Mouse (Mus musculus): ENCODE results near the gene Cox19. TPM values are rescaled to one million over a fixed set of nuclear protein-coding genes. Genes with fewer than 3 reads are reported as not detected.

Gene Cox19
- total RNA-seq, 4 experiments from 2014 or later, result 46.5 to 60.3 (median 57.4) TPM

DNA sequence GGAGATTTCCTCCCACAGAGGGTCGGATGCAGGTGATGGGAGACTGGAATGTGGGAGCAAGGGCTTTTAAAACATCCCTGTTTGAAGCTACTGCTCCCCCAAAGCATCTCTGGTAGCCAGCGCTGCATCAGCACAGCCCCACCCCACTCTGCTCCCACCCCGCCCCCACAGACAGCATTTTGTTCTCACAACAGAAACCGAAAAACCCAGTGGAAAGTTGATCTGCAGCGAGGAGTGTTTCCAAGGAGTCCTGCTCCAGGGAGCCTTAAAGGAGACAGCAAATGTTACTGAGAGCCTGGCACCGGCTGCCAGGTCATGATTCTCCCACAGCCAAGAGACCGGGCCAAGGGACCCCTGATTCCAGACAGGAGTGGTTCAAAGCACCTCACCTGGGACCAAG is 20.5 kb downstream of the Cox19 start:
- no peak for DNase-seq (ENCODE audit: low spot score in 2 of 2)

DNA sequence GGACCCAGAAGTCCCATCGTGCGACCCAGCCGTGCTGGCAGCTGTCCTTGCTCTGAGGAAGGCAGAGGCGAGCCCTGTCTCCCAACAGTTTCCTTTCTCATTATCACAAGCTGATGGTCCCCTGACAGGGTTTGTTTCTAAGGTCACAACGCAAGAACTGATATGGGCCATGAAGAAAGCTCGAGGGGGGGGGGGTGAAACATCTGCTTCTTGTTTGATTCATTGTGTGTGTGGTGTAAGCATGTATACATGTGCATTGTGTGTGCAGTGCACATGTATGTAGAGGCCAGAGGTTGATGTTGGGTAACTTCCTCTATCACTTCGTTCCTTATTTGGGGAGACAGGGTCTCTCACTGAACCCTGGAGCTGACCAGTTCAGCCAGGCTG is 23.6 kb downstream of the Cox19 start:
- no peak for DNase-seq (ENCODE audit: low spot score in 2 of 2)

DNA sequence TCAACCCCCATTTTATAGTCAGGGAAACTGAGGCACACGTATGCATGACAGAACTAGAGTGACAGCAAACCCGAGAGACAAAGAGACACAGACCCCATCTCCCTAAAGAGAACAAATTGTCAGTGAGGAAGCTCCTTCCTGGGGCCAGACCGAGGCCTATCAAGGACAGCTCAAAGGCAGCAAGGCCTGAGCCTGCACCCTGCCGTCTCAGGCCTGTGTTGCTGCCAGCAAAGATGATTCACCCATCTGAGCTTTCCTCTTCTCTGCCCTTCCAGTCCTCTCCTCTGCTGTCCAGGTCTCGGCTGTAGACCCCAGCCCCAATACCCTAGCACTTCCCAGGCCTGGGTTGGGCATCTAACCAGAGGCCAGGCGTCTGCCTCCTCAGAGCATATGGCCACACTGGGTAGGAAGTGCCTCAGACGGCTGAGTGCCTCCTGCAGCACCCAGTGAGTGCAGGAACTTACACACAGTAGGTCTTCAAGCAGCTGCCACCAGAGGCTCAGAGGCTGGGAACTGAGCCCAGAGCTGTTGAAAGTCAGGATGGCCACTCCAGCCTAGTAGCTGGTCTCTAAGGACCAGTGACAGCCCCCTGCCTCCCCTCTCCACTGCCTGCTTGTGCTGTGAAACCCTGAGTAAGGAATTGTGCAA is 24.1 kb downstream of the Cox19 start:
- DNase-seq (ENCODE audit: low spot score in 2 of 2), result no peak

DNA sequence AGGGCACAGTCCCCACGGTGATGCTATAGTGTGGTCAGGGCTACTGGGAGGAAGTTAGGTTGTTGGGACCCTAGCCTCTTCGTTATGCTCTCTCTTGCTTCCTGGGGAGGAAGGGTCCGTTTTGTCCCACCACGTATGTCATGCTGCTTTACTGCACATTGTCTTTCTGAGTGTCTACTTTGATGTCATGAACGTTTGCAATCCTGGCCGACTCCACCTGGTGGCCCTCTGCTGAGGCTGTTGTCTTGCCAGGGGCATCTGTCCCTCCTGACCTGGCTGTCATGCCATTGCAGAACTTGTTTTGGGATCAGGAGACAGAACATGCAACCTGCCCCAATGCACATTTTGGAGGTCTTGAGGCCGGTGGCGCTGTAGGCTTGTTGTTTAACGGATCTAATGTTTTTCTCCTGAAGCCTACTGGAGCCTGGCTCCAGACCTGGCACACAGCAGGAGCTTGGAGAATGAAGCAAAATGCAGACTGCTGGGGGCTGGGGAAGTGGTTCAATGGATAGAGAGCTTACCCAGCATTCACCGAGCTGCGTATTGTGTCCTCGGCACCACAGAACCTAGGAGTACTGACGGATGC is 25.0 kb downstream of the Cox19 start:
- no peak for DNase-seq (ENCODE audit: low spot score in 2 of 2)

DNA sequence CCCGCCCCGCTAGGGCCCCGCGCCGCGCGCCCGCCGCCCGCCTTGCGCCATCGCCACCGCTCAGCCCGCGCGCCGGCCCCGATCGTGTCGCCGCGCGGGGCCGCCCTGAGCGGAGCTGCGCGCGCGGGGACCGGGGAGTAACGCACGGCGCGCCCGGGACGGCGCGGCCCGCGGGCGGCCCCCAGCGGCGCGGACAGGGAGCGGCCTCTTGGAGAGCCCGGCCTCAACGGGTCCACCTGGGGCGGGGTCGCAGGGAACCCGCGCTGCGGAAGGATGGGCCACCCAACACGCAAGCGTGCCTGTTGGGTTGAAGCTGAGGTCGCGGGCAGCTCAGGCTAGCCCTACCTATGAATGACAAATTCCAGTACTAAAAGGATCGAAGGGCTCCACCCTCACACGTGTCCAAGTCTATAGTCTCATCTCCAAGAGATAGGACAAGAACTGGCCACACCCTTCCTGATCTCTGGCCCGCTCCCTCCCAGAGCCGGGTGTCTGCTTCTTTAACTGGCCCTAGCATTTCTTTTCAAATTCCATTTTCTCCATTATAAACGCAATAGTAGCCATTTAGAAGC is 25.7 kb downstream of the Cox19 start, which contains the start of gene Adap1:
Gene Adap1, minus strand, starts transcription at position 228 of the 572 bp plus-strand sequence.
- DNase-seq (ENCODE audit: low spot score in 2 of 2), result no peak

DNA sequence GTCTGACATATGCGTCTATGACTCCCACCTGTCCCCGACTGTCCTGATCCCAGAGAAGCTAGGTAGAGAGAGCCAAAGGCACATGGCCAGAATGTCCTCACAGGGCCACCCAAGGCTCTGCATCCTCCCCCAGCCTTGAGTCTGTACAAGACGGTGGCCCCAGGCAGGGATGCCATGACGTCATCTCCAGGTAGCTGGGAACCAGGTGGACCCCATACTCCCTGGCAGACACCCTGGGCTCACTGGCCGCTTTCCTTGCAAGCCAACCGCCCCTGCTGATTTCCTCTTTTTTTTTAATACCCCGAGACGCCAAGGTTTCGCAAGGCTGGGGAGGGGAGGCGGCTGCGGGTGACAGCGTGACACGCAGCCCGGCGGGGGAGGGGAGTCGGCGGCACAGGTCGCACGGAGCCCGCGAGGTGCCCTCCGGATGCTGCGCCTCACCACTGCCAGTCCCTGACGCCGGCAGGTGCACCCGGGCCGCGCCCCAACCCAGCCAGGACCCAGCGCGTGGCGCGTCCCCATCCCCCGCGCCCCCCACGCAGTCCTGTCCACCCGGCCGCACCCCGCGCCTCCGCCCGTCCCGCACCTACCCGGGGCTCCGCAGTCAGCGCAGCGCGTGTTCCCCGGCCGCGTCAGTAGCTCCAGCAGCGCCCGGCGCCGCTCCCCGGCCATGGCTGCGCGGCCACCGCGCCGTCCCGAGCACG is 26.4 kb downstream of the Cox19 start:
- DNase-seq (ENCODE audit: low spot score in 2 of 2), result no peak

DNA sequence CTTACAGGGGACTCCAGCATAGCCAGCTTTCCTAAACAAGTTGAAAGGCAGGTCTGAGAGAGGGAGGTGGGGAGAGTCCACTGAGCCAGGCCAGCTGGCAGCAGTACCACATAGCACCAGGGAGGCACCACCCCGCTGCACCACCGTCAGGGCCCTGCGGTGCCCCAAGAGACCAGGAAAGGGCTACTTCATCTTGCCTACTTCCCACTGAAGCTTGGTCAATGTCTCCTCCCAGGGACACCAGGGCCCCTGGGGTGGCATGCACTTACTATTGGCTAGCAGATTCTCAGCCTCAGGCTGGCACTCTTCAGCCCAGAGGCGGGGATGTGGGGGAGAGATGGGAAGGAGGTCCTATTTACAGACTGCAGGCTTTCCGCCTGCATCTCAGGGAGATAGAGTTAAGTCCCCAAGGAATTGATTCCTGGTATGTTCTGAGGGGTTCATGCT is 27.1 kb downstream of the Cox19 start:
- DNase-seq (ENCODE audit: low spot score in 2 of 2), result no peak

DNA sequence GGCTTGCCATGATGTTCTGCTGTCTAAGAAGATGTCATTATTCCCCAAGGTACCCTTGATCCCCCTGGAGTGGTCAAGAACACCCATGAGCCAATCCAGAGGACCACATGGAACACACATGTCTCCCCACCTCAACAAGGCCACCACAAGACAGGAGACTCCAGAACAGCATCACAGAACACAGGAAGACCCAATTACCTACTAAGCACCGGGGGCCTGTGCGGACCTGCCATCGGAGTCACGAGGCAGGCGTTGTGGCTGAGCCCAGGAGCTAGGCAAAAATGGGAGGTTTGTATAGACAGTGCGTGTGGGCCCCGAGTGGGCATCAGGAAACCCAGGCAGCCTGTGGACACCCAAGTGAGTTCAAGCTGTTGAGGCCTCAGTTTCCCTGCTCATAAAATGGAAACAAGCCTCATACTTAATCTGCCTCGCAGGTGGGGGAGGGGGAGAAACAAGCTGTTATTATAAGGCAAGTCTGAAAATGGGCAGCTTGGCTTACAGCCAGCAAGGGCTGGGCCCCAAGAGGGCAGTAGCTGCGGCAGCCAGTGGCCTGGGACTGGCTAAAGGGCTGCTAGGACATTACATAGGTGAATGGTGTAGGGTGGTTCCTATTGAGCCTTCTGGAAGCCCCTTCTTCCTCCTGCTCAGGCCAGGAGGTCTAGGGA is 27.8 kb downstream of the Cox19 start:
- no peak for DNase-seq (ENCODE audit: low spot score in 2 of 2)

DNA sequence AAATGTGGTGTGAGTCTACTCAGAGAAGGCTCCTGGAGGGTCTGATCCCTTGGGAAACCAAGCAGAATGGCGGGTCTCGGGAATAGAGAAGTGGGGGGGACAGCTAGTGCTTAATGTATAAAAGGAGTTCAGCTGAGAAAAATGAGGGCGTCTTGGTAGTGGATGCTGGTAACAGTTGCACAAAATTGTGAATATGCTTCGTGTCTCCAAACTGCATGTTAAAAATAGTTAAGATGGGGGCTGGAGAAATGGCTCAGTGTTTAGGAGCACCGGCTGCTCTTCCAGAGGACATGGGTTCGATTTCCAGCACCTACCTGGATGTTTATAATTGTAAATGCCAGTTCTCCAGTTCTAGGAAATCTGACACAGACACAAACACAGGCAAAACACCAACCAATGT is 29.9 kb downstream of the Cox19 start:
- no peak for DNase-seq (ENCODE audit: low spot score in 2 of 2)

DNA sequence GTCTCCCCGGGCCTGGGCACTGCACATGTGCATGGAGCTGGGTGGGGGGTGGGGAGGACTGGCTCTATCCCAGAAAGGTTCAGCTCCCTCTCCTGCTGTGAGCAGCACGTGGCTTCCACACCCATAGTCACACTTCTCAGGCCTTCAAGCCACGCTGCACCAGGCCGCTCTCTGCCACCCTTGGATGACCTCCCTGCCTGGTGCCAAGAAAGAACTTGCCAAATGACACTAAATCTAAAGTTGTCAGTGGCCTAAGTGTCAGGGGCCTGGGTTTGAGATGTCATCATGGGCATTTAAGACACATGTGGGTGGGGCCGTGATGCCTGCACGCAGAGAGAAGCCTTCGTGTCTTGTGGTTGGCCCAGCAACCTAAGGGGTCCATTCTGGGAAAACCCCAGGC is 30.8 kb downstream of the Cox19 start:
- no peak for DNase-seq (ENCODE audit: low spot score in 2 of 2)

DNA sequence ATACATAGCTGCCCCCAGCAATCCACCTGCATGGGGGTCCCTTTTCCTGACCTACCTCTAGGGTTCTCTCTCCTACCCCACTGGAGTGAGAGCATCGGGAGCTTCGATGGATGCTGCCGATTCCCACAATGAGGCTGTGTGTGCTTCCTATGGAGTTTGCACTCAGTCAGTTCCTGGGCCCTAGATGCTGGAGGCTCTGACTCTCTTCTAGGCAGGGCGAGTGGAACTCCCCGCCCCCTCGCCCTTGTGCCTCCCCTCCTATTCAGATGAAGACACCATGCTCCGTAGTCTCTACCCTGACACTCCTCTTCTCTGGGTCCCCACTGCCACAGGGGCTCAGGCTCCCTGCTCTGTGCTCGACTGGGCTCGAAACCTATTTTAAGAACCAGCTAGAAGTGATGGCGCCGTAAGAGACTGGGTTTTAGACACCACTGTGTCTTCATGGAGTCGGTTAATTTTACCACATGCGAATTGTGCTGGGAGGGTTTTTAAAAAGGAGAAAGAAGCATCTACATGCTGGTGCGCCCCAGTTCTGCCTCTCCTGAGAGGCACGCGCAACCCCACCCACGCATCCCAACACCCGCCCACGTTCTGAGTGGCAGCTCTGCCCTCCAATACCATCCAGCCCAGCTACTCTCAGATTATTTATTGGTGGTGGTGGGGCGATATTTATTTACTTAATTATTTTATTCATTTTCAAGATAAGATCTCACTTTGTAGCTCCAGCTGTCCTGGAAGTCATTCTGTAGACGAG is 33.3 kb downstream of the Cox19 start:
- DNase-seq (ENCODE audit: low spot score in 2 of 2), result no peak

DNA sequence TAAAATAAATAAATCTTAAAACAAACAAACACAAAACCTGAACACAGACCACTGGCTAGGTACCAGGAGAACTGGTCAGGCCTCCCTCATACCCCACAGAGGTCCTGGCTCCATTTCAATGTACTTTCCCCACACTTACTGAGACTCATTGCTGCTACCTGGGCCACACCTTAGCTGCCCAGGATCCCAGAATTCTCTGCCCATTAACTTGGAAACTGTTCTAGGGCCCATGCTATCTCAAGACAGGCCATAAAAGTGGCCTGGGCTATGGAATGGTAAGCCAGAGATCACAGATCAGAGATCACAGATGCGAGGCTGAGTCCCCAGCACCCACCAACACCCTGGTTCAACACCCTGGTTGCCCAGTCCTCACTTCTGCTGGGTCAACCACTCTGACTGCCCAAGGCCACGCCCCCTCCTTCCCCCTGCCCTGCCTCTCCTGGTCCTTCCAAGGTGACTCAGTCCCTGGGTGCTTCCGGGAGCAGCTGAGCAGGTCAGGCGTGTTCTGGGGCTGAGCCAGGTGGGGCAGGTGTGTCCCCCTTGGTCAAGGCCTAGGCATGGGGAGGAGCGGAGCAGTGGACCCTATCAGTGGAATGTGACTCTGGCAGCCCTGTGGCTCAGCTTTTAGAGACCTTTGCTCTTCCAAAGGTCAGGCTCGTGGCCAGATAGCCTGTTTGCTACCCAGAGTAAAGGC is 34.1 kb downstream of the Cox19 start:
- no peak for DNase-seq (ENCODE audit: low spot score in 2 of 2)

DNA sequence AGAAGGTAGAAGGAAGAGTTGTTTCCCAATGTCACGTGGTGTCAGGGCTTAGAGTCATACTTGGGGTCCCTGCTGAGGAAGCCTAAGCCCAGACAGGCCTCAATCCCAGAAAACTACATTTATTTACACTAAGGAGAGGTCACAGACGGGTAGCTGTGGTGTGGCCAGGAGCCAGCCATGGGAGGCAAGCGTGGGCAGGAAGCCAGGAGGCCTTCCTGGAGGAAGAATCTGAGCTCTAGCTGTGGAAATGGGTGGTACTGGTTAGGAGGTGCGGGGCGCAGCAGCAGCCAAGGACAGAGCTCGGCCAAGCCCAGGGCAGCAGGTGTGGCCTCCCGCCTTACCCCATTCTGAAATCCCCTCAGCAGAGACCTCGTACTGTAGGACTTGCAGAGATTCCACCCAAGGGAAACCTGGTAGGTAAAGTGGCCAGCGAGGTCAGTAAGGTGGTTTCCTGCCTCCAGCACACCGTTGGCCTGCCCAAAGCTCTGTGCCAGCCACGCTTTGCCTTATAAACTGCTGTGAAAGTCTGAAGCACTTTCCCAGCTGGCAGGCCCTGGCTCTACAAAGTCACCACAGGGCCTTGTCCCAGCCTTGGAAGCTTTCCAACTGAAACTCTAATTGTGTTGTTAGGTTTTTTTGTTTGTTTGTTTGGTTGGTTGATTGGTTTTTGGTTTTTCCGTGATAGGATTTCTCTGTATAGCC is 36.1 kb downstream of the Cox19 start:
- DNase-seq (ENCODE audit: low spot score in 2 of 2), result no peak

DNA sequence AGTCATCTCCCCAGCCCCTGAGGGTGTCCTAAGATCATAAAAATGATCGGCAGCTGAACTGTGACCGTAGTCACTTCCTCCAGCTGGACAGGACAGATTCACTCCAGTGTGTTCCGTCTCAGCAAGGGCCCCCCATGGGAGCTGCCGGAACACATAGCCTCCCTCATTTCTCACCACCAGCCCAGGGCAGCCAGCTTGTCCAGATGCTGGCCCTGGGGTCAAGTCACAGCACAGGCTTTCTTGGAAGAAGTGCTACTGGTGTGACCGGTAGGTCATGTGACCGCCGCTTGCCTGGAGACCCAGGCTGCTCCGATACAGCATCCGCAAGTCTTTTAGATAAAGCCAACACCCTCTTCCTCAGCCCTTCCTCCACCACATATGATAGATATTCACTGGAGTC is 37.7 kb downstream of the Cox19 start:
- no peak for DNase-seq (ENCODE audit: low spot score in 2 of 2)

DNA sequence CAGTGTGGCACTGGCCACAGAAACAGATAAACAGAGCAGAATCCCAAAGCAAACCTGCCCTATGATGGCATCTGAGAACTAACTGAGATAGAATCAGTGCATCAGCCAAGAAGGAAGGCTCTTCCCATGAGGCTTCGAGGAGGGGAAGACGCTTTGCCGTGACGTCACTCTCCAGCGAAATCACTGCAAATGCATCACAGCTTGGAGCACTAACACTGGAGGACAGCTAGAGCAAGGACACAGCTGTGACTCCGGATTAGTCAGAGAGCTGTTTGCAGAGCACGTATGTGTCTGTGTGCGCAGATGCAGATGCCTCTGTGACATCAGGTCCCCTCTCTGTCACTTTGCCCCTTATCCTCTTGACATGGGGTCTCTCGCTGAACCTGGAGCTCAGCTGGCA is 39.4 kb downstream of the Cox19 start:
- DNase-seq (ENCODE audit: low spot score in 2 of 2), result no peak

DNA sequence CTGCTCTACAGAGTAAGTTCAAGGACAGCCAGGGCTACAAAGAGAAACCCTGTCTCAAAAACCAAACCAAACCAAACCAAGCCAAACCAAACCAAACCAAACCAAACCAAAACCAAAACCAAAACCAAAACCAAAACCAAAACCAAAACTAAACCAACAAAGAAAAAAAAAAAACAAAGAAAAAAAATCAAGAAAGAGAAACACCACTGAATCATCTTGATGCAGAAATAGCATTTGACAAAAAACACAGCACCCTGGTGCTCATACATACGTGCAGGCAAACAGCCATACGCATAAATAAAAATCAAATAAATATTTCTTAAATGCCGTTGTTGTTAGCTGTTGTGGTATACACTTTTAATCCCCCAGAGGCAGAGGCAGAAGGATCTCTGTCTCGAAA is 40.7 kb downstream of the Cox19 start:
- DNase-seq (ENCODE audit: low spot score in 2 of 2), result no peak

DNA sequence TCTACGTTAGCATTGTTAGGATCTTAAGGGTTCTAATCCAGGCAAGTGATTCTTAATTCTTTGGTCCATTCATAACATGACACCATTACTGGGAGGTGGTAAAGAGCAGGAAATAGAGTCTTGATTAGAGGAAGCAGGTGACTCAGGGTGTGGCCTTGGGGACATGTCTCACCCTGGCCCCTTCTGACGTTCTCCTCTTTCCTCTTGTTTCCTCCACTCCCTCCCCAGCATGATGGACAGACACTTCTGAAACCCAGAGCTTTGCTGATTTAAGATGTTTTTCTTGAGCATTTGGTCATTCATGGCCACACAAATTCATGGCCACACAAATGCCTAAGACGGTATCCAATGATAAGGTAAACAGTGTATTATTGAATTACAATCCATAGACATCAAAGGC is 41.3 kb downstream of the Cox19 start:
- no peak for DNase-seq (ENCODE audit: low spot score in 2 of 2)

DNA sequence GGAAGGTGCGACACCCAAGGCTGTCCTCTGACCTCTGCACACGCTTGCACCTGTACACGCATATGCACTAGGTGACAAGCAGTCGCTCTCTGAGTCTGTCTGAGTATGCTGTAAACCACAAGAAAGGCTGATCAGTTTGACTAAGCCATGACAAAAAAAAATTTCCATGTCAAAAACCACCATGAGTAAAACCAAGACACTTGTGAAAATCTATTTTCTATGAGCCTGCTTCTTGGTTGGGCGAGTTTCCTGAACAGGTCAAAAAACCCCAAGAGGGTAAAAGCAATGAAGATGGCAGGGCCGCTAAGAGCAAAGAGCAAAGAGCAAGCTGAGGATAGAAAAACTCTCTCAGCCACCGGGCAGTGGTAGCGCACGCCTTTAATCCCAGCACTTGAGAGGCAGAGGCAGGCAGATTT is 47.6 kb downstream of the Cox19 start:
- no peak for DNase-seq (ENCODE audit: low spot score in 2 of 2)

DNA sequence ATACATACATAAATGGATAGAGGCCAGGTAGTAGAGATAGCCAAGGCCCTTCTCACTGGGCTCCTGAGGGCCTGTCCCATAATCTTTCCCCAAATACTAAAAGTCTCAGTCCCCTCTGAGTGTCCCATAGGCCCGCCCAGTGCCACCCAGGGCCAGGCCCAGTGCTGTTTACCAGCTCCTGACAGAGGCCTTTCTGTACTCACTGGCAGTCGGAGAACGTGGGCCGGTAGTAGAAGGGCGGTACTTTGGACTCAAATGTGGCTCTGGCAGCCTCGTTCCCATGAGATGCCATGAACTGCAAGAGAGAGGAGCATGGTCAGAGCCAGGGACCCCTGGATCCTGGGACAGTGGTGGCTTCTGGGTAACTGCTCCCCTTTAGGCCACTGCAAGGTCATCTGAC is 49.1 kb downstream of the Cox19 start:
- no peak for DNase-seq (ENCODE audit: low spot score in 2 of 2)

DNA sequence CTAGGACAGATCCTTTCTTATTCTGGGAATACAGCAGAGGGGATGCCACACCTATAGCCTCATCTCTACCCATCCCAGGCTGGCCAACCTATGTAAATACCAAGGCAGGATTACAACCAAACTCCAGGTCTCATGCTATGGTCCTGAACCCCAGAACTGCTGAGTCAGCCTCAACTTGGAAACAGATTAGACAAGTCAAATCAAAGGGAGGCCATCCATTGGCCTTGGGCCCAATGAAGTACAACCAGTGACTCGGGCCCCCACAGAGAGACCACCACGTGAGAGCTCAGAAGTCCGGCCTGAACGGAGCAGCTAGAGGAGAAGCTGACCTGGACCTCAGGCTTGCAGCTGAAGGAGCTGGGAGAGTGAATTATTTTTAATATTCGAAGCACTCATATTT is 53.5 kb downstream of the Cox19 start:
- DNase-seq (ENCODE audit: low spot score in 2 of 2), result no peak

Measured in gastrocnemius, adult 8-10 months (tissue).